In genomic region chr6:31317741-31318225, GRCm38 (mm10) we compare ENCODE assay signal across 7 mouse cellular contexts.
A peak's percentile ranks its signal among the peaks of the same experiment; 100 is the strongest.
DNase-seq lines count a peak whose midpoint lies in the region; ATAC-seq and TF ChIP-seq lines count a peak whose summit lies in the region.

No protein-coding gene starts in this region.

- peak overlapping the region; percentile 52 for H3K4me2 ChIP-seq in heart, postnatal 0 days (ENCODE audit: low read depth, low read length)
- H3K4me2 ChIP-seq in midbrain, embryonic 13.5 days (replicated peaks), result peak overlapping the region; percentile 19

- ATAC-seq in Patski, result peak; percentile 70
- peak; percentile 62; the same call in 1 of the 2 replicates for ATAC-seq in heart, postnatal 0 days (ENCODE audit: insufficient read depth, low read depth)
- ATAC-seq in midbrain, embryonic 13.5 days, result no peak

- peaks cover 32% of the 10 kb centered on the region for H3K4me1 ChIP-seq in heart, postnatal 0 days (ENCODE audit: control insufficient read depth, insufficient read depth)
- peaks cover 16% of the 10 kb centered on the region for H3K4me1 ChIP-seq in limb, embryonic 10.5 days
- peaks cover 4% of the 10 kb centered on the region; the same call in 1 of the 2 replicates for H3K4me1 ChIP-seq in midbrain, embryonic 13.5 days (replicated peaks)

- no peak overlapping the region for H3K27ac ChIP-seq in heart, postnatal 0 days (ENCODE audit: low read depth)
- H3K27ac ChIP-seq in limb, embryonic 10.5 days, result no peak overlapping the region
- H3K27ac ChIP-seq in midbrain, embryonic 13.5 days, result no peak overlapping the region

- H3K27me3 ChIP-seq in Patski, result no peaks in the 10 kb centered on the region
- H3K27me3 ChIP-seq in heart, postnatal 0 days (ENCODE audit: control insufficient read depth, insufficient read depth, low read length), result no peaks in the 10 kb centered on the region
- peaks cover 11% of the 10 kb centered on the region; the same call in 1 of the 2 replicates for H3K27me3 ChIP-seq in limb, embryonic 10.5 days (ENCODE audit: low read depth, poor library complexity, severe bottlenecking)
- 0 out of 2 replicates have a peak, but pooled peaks cover 8% of the 10 kb centered on the region for H3K27me3 ChIP-seq in midbrain, embryonic 13.5 days

- DNase-seq in Patski (ENCODE audit: low read depth, low spot score), result peak; percentile 55
- peak; percentile 34 for DNase-seq in embryo, embryonic 10 days (ENCODE audit: low spot score)
- DNase-seq in heart, postnatal 0 days (ENCODE audit: low spot score), result peak; percentile 52
- DNase-seq in limb, embryonic 10.5 days (ENCODE audit: low spot score), result peak; percentile 33
- no peak for DNase-seq in spleen, postnatal 14 days (ENCODE audit: low spot score in 2 of 2)
- DNase-seq in frontal cortex, postnatal 36 days (ENCODE audit: low spot score in 2 of 2), result no peak

- POLR2A ChIA-PET in Patski (lab: Charles Lee), result interaction anchor here (0.8 to 1.2 kb wide), 6 partner anchors 13 to 99 kb away, joined by 3 to 4 read pairs (median 4); no protein-coding TSS in a partner anchor

- in situ Hi-C loops in Patski (cut with MboI; ENCODE audit: low pct_unique_long_range_greater_than_20kb), result no loop called here

- H3K9me3 ChIP-seq in heart, postnatal 0 days (replicated peaks; ENCODE audit: control insufficient read depth, low read length), result no peaks in the 10 kb centered on the region
- no peaks in the 10 kb centered on the region for H3K9me3 ChIP-seq in limb, embryonic 10.5 days (replicated peaks)
- H3K9me3 ChIP-seq in midbrain, embryonic 13.5 days, result no peaks in the 10 kb centered on the region; the same call in 1 of the 2 replicates

- CTCF ChIA-PET in Patski (lab: Charles Lee), result interaction anchor here (0.6 to 2.7 kb wide), 2 partner anchors 20 to 400 kb away, joined by 3 to 6 read pairs; no protein-coding TSS in a partner anchor

- no peak for TF ChIP-seq CTCF in Patski (IDR thresholded peaks at IDR 0.05)
- no peak for TF ChIP-seq CTCF in heart, postnatal 0 days (IDR thresholded peaks at IDR 0.05; ENCODE audit: low read depth)

- WGBS in heart, postnatal 0 days, result 11% methylated on average over 12 of the region's 12 CpGs
- WGBS in limb, embryonic 10.5 days, result 7% methylated on average over 12 of the region's 12 CpGs
- WGBS in midbrain, embryonic 13.5 days, result 13% methylated on average over 12 of the region's 12 CpGs

- 0 out of 2 replicates have a peak, but pooled peaks have one; percentile 19 for TF ChIP-seq EP300 in heart, postnatal 0 days (IDR thresholded peaks at IDR 0.05; ENCODE audit: low read depth)

- peak overlapping the region; percentile 23 for H3K4me3 ChIP-seq in heart, postnatal 0 days (ENCODE audit: low read depth, low read length)
- peak overlapping the region; percentile 36 for H3K4me3 ChIP-seq in limb, embryonic 10.5 days
- H3K4me3 ChIP-seq in midbrain, embryonic 13.5 days (replicated peaks), result no peak overlapping the region

- no peaks in the 10 kb centered on the region for H3K36me3 ChIP-seq in heart, postnatal 0 days (replicated peaks; ENCODE audit: control insufficient read depth, insufficient read depth, low read length)
- H3K36me3 ChIP-seq in limb, embryonic 10.5 days, result no peaks in the 10 kb centered on the region
- no peaks in the 10 kb centered on the region for H3K36me3 ChIP-seq in midbrain, embryonic 13.5 days

- no peak overlapping the region for H3K9ac ChIP-seq in heart, postnatal 0 days (replicated peaks; ENCODE audit: low read depth, low read length)
- no peak overlapping the region for H3K9ac ChIP-seq in midbrain, embryonic 13.5 days (replicated peaks)

Comparison
In these comparisons a context has a peak if more than half of its experiments do, and no peak if none do; other contexts are left out.
1. DNase-seq: peak in Patski (single experiment), embryo, embryonic 10 days (single experiment), heart, postnatal 0 days (single experiment) and limb, embryonic 10.5 days (single experiment); none in spleen, postnatal 14 days (0 of 2) and frontal cortex, postnatal 36 days (0 of 2).